Mouse (Mus musculus) right cerebral cortex, adult 18-20 months (tissue): ENCODE data around the gene Arpc5l.

Source experiments
- DNase-seq: peaks from one replicate; pipeline ENCODE4 v3.0.0; 2022; ENCODE audit warnings: mixed read lengths

Gene Arpc5l

GRCm38 (mm10) chr2:39004880-39005435 lies at the start of gene Arpc5l:
TSS of gene Arpc5l (plus strand) at chr2:39005348.
- peak; percentile 95 for DNase-seq

GRCm38 (mm10) chr2:38956062-38956461 lies 49.1 kb upstream of the Arpc5l start:
- DNase-seq, result no peak

DNA sequence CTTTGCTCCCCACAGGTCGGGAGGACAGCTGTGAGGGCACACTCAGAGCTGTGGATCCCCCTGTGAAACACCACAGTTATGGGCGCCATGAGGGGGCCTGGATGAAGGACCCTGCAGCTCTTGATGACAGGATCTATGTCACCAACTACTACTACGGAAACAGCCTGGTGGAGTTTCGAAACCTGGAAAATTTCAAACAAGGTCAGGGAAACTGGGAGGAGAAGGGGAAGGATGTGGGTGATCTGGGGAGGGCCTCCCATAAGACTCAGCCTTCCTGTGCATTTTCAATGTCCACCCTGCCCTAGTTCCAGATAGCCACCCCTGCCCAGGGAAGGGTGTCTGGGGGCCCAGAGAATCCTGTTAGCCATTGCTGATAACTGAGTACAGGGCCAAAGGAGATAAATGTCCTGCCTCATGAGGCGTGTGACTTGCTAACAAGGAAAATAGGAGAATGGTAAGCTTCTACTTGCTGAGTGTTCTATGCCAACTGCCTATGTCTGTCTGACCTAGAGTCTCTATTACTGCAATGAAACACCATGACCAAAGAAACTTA lies 47.4 kb upstream of the Arpc5l start:
- no peak for DNase-seq

DNA sequence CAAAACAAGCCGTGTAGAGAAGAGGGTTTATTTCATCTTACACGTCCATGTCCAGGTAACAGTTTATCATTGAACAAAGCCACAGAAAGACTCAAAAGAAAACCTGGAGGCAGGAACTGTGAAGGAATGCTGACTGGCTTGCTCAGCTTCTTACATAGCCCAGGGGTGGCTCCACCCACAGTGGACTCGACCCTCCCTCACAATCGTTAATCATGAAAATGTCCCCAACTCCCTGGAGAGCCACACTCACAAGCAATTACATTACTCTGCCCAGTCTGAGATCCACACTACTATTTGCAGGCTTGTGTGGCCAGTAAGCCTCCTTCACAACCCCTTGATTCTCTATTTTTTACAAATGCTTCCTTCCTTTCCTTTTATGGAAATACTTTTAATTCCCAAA lies 41.0 kb upstream of the Arpc5l start:
- DNase-seq, result no peak

DNA sequence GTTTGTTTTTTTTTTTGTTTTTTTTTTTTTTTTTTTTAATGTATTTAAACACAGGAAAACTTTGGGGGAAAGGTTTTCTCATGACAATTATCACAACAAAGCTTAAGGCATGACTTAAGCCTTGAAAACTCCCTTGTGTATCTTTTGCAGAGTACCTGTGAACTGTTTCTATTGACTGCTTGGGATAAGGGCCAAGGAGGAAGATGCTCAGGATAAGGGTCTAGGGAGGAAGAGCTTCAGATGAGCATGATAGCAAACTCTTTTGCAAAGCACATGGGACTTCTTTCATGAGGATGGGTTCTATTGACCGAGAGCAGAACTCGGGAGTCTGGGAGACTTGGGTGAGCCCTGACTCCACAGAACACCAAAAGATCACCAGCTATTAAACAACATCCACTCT lies 35.5 kb upstream of the Arpc5l start:
- no peak for DNase-seq

GRCm38 (mm10) chr2:38970057-38970456 lies 35.1 kb upstream of the Arpc5l start:
- no peak for DNase-seq

- no peak for DNase-seq
These were observed 31.9 kb upstream of the Arpc5l start for GRCm38 (mm10) chr2:38973223-38973622.

DNA sequence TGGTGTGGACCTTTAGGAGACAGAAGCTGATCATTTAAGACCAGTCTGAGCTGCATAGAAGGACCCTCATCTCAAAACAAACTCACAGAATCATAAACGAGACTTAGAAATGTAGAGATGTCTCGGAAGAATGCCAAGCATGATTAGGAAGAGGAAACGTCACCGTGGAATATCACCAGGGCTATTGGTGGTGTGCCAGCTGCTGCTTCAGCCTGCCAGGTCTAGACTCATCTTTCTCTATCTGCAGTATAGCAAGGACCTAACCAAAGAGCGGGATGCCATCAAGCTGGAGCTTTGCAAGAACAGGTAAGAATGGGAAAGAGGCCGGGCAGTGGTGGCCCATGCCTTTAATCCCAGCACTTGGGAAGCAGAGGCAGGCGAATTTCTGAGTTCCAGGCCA lies 31.4 kb upstream of the Arpc5l start:
- DNase-seq, result no peak

GRCm38 (mm10) chr2:38974171-38974570 lies 31.0 kb upstream of the Arpc5l start:
- DNase-seq, result no peak

DNA sequence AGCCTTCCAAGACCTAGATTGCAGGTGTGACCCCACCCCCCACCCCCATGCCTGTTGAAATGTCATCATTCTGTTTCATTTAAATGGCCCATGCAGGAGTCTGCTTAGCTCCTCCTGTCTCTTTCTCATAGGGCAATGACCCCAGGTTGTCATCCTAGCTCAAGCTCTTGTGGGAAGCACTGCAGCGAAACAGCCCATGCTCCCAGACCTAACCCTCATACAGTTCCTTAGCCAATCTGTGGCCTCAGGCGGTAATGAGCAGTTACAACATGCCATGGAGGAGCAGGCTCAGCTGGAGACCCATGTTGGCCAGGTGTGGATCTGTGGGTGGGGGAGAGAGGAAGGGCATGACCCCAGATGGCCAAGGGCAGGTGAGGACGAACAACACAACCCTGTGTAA lies 30.0 kb upstream of the Arpc5l start:
- no peak for DNase-seq

- no peak for DNase-seq
These were observed 29.0 kb upstream of the Arpc5l start for GRCm38 (mm10) chr2:38975941-38976805.

DNA sequence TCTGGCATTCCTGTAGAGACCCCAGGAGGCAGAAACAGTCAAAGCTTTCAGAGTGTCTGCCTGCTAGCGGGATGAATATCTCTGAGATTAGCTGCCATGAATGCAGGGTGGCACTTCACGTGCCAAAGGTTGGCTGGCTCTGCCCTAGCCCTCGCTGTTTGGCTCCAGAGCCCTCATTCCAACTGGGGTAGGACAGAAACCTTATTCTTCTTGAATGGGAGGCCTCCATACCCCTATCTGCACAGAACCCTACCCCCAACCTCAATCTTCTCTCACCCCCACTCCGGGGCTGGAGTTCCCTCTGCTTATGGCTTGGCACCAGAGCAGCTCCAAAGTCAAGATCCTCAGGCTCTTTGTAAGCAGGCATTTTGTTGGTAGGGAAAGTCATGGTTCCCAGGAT lies 27.3 kb upstream of the Arpc5l start:
- DNase-seq, result no peak

DNA sequence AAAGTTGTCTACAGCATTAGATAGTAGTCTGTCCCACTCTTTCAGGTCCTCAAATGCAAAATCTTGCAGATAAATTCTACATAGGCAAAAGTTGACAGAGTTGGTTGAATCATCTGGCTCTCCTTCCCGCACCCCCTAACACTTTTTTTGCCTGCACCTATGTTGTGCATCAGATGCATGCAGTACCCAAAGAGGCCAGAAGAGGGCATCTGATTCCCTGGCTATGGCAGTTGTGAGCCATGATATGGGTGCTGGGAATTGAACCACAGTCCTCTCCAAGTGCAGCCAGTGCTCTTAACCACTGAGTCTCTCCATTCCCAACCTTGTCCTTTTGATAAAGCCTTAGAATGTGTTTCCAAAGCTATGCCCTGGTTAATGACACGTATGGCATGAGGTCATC lies 21.7 kb upstream of the Arpc5l start:
- DNase-seq, result no peak

DNA sequence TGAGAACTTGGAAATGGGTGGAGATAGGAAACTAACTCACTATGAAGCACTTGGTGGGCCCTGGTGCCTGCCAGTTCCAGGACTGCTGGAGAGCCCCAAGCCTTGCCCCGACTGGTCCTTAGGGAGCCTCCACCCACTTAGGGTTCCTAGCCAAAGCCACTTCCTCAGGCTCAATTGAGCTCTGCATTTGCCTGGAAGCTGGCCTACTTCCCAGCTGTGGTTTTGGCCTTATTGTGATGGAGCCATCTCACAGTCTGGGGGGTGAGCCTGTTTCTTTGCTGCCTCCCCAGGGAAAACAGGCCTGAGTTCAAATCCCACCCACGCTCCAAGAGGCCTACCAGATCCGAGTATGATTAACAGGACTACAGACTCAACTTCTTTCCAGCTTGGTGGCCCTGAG lies 18.6 kb upstream of the Arpc5l start:
- no peak for DNase-seq

DNA sequence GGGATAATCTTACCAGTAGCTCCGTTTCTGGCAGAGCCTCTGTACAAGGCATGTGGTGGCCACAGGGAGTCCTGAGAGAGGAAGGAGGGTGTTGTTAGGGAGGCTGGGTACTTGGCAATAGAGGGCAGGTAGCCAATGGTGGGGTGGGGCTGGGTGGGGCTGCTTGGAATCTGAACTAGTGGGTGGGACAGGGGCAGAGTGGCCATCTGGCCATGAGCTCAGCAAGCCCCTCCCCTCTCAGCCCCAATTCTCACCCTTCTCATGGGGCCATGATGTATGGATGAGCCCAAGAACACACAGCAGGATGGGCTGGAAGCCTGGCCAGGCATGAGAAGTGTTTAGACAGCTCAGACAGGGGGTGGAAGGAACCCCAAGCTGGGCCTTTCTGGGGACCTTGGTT lies 17.8 kb upstream of the Arpc5l start:
- DNase-seq, result no peak

- DNase-seq, result no peak
These were observed 17.2 kb upstream of the Arpc5l start for GRCm38 (mm10) chr2:38987803-38988510.

DNA sequence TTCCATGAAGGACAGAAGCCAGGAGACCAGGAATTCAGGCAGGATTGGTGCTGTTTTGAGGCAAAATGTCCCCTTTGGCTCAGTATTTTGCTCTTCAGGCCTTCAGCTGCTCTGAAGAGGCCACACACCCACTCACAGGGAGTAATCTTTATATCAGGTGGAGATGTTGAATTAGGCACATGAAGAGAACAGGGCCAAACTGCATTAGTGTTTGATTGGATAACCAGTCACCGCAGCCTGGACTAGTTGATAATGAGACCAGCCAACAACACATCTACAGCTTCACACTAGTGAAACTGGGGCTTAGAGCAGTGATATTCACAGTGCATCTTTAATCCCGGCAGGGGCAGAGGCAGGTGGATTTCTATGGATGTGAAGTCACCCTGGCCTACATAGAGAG lies 16.2 kb upstream of the Arpc5l start:
- no peak for DNase-seq

DNA sequence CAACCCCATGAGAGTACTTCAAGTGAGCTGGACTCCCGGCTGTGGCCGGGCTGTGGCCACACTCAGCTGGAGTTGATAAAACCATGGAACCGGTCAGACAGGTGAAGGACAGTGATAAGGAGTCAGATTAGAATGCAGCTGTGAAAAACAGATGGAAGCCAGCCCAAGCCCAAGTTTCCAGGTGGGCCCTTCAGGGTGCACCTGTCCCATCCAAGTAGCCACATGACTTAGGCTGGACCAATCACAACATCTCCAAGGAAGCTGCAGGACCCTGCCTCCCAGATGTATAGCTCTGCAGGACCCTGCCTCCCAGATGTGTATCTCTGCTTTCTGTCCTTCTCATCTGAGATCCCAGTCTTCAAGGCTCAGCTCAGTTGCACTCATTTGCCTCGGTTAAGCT lies 13.1 kb upstream of the Arpc5l start:
- no peak for DNase-seq

GRCm38 (mm10) chr2:38992452-38992851 lies 12.7 kb upstream of the Arpc5l start:
- no peak for DNase-seq

- peak; percentile 90 for DNase-seq
These were observed 7.5 kb upstream of the Arpc5l start, which contains the start of gene Wdr38 for GRCm38 (mm10) chr2:38997386-38998374. TSS of gene Wdr38 (plus strand) at chr2:38997476.

DNA sequence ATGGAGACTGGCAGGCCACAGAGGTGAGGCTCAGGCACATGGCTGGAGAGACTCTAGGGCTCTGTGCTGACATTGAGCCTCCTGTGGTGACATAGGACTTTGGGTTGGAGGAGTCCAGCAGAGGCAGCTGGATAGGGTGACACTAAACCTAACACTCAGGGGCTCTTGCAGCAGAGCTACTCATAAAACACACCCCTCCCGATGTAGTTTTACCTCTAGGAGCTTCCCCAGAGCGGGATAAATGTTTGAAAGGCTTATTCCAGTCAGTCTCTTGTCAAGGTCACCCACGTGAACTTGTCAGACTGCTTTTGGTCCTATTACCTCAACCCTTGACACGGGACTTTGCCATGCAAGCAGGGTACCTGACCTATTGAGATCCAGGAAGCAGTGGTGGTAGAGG lies 5.8 kb upstream of the Arpc5l start:
- no peak for DNase-seq

DNA sequence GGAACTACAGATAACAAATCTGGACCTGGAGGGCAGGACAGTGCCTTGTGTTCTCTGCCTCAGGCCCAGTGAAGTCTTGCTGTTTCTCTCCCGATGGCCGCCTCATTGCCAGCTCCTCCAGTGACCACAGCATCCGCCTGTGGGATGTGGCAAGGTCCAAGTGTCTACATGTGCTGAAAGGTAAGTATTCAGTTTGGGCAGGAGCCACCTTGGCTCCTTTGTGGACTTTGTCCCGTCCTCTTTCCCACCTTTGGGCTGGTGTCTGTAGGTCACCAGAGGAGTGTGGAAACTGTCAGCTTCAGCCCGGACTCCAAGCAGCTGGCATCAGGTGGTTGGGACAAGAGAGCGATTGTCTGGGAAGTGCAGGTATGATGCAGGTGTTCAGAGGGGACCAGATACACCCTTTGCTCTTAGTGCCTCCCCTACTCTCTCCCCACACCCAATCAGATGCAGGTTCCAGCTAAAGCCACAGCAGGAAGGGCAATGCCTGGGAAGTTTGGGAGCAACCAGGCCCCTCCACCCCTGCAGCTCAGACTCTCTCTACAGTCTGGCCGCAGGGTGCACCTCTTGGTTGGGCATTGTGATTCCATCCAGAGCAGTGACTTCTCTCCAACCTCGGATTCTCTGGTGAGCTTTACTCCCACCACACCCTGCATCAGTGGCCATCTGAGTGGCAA lies 5.1 kb upstream of the Arpc5l start:
- DNase-seq, result no peak
